Mouse (Mus musculus): ENCODE measurements around the gene Tor3a. TPM values are rescaled to one million over a fixed set of nuclear protein-coding genes. Genes with fewer than 3 reads are reported as not detected.
A peak's percentile ranks its signal among the peaks of the same experiment; 100 is the strongest.

Gene Tor3a
- polyA plus RNA-seq, 1 experiment from 2014 or later, result 7.2 TPM

DNA sequence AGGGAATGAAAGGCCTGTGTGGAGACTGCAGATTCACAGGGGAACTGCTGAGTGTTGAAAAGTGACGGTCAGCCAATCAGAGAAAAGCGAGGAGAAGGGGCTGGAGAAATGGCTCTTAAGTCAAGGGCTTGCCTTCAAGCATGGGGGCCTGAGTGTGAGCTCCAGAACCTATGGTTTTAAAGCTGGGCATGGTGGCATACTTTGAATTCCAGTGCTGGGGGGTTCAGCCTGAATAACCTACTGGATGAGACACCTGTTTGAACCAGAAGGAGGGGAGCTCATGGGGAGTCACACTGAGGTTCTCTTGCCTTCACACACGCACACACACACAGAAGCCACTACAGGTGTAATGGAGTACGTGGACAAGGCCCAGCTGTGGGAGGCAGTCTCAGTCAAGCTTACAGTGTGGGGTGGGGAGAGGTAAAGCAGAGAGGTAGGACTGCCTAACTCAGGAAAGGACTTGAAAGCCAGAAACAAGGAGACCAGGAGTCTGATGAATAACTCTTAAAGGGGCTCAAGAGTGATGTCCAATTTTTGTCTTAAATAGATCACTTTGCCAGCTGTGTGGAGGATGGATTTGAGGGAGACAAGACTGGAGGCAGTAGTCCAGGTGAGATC, 53.8 kb downstream of the Tor3a start:
- no peak overlapping the region for H3K27ac ChIP-seq
- H3K4me3 ChIP-seq, result no peak overlapping the region
- no peaks in the 10 kb centered on the region for H3K27me3 ChIP-seq (ENCODE audit: insufficient read depth, poor library complexity, severe bottlenecking)
- H3K9me3 ChIP-seq, result no peaks in the 10 kb centered on the region
- H3K36me3 ChIP-seq, result peaks cover 25% of the 10 kb centered on the region
- H3K4me1 ChIP-seq (replicated peaks), result peaks cover 36% of the 10 kb centered on the region
- DNase-seq (ENCODE audit: low spot score), result no peak
- 77% methylated on average over 4 of the region's 4 CpGs for WGBS

DNA sequence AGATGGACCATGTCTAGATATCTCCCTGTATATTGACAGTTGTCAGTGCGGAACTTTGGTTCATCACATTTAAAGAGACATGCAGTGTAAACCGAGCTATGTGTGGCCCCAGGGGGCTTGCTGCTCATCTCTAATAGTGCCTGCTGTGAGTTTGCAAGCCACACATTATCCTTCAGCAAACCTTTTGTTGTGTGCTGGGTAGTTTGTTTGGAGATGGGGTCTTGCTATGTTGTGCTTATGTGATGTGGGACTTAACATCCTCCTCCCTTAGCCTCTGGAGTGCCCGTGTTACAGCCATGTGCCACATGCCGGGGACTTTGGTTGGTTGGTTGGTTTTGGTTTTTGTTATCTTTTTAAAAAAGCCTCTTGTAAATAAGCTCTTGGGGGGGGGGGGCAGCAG, 56.3 kb downstream of the Tor3a start:
- no peak for DNase-seq (ENCODE audit: low spot score)
- Histone ChIP-seq H3K27ac (no peak overlapping the region), H3K9me3 (no peaks in the 10 kb centered on the region), H3K4me1 (replicated peaks) (peaks cover 57% of the 10 kb centered on the region), H3K27me3 (ENCODE audit: insufficient read depth, poor library complexity, severe bottlenecking) (no peaks in the 10 kb centered on the region), H3K36me3 (peaks cover 9% of the 10 kb centered on the region), H3K4me3 (no peak overlapping the region)
- WGBS, result 44% methylated on average over 4 of the region's 4 CpGs

DNA sequence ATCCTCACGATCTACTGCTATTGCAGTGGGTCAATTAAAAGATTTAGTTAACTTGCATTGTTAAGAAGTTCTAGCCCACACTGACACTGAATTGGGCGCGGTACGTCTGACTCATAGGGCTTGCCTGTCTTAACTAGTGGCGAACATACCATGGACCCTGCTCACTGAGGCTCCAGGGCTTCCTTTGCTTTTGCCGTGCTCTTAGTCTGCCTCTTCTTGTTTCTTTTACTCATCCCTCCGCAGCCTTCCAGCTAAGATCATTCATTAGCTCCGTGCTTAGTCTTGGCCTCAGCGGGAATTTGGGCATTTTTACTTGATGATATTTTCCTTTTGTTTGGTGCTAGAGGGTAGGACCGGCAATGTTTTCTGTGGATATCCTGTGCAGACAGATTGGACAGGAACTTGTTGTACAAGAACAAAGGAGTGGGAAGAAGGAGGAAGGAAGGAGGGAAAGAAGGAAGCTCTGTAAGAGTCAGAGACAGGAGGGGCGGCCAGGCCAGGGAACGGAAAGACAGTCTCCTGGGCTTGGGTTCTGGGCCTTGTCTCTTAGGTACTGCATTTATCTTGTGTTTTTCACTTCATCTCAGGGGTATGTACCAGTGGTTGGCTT, 57.1 kb downstream of the Tor3a start:
- no peak overlapping the region for H3K4me3 ChIP-seq
- no peak for DNase-seq (ENCODE audit: low spot score)

DNA sequence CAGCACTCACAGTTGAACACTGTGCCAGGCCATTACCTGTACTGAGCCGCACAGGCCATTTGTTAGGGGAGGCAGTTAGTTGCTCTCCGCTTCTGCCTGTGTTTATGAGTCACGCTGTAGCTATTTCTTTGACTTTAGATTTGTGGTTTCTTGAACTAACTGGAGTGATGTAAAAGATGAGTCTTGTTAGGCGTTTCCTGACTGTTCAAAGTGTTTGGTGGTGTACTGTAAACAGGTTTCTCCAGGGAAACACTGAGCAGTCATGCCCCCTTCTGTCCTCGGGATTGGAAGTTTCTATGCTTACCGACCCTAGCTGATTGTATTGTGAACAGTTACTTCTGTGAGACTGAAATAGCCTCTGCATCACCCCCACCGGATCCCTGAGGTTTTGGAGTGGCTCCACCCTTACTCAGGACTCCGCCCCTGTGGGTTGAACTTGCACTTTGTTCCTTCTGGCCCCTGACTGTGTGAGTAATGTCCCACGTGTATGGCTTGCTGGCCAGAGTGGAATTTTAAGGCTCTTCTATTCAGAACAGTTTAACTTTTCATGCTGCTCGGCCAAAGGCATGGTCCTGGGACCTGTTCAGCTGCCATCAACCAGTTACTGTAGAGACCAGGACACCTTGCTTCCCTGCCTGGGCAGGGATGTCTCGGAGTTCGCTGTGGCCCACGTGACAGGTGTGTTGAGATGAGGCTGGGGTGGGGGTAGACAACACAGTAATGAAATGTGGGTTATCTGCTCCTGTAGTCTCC, 58.6 kb downstream of the Tor3a start:
- Histone ChIP-seq H3K27ac (peak overlapping the region; percentile 45; the same call in 1 of the 2 replicates), H3K4me1 (replicated peaks) (peaks cover 57% of the 10 kb centered on the region), H3K4me3 (peak overlapping the region; percentile 20; the same call in 1 of the 2 replicates), H3K36me3 (peaks cover 8% of the 10 kb centered on the region), H3K9me3 (no peaks in the 10 kb centered on the region), H3K27me3 (ENCODE audit: insufficient read depth, poor library complexity, severe bottlenecking) (no peaks in the 10 kb centered on the region)
- WGBS, result 29% methylated on average over 13 of the region's 13 CpGs
- DNase-seq (ENCODE audit: low spot score), result peak; percentile 25

More for the DNA sequence above, 57.1 kb downstream of the Tor3a start:
- Histone ChIP-seq H3K27me3 (ENCODE audit: insufficient read depth, poor library complexity, severe bottlenecking) (no peaks in the 10 kb centered on the region), H3K4me1 (replicated peaks) (peaks cover 57% of the 10 kb centered on the region), H3K36me3 (peaks cover 2% of the 10 kb centered on the region; the same call in 1 of the 2 replicates), H3K9me3 (no peaks in the 10 kb centered on the region), H3K27ac (peak overlapping the region; percentile 45; the same call in 1 of the 2 replicates)
- WGBS, result 45% methylated on average over 12 of the region's 12 CpGs

DNA sequence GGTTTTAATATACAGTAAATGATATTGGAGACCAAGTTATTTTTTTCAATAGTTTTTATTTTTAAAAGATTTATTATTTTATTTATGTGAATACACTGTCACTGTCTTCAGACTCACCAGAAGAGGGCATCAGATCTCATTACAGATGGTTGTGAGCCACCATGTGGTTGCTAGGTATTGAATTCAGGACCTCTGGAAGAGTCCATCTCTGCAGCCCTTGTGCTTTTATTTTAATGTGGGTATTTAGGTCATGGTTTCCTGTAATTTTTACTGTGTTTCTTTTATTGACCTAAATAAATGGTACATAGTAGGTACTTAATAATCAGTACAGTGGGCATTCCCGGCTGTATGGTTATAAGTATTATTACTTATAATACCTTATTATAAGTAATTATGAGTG, 59.4 kb downstream of the Tor3a start:
- Histone ChIP-seq H3K36me3 (peaks cover 8% of the 10 kb centered on the region), H3K27me3 (ENCODE audit: insufficient read depth, poor library complexity, severe bottlenecking) (no peaks in the 10 kb centered on the region), H3K4me1 (replicated peaks) (peaks cover 51% of the 10 kb centered on the region), H3K27ac (no peak overlapping the region), H3K9me3 (no peaks in the 10 kb centered on the region), H3K4me3 (no peak overlapping the region)
- WGBS, result 95% methylated on average over 1 of the region's 1 CpGs
- no peak for DNase-seq (ENCODE audit: low spot score)

DNA sequence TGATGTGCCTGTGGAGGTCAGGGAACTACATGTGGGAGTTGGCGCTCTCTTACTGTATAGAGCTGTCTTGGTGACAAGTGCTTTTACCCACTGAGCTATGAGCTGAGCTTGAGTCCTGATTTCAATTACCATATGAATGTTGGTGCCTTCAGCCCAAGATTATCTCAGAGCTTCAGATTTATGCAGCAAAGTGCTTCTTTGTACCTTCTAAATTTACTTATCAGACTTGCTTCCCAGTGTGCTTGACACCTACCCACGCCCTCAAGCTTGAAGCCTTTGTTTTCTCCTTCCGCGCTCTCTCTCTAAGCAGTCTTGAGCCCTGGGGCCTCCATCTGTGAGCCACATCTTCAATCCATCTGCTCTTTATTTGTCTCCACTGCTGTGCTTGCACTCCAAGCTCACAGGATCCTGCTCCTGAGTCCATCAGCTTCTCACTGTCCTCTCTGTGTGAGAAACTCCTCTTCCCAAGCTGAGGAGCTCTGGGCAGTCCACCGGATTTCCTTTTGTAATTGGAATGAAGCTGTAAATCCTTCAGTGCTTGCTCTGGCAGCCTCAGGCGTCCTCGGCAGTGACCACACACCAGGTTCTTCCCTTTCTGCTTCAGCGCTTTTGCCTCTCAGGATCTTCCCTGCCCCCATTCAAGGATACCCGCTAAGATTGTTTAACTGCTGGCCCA, 60.2 kb downstream of the Tor3a start:
- Histone ChIP-seq H3K36me3 (peaks cover 8% of the 10 kb centered on the region), H3K27me3 (ENCODE audit: insufficient read depth, poor library complexity, severe bottlenecking) (no peaks in the 10 kb centered on the region), H3K9me3 (no peaks in the 10 kb centered on the region), H3K4me1 (replicated peaks) (peaks cover 57% of the 10 kb centered on the region), H3K27ac (peak overlapping the region; percentile 87), H3K4me3 (peak overlapping the region; percentile 28)
- DNase-seq (ENCODE audit: low spot score), result peak; percentile 69
- WGBS, result 4% methylated on average over 9 of the region's 9 CpGs

DNA sequence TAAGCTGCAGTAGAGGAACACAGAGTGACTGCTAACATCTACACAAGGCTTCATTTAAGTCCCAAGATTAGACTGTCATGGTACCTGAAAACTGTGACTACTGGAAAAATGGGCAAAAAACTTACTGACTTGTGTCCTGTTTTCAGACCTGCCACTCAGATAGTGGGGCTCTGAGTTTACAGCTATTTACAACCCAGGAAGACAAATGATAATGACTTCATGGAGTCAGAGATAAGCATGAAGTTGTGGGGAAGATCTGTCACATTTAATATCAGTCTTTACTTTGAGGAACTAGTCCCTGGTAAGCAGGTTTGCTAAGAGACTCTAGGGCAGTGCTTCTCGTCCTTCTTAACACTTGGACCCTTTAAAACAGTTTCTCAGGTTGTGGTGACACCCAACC, 63.9 kb downstream of the Tor3a start:
- Histone ChIP-seq H3K9me3 (no peaks in the 10 kb centered on the region), H3K27me3 (ENCODE audit: insufficient read depth, poor library complexity, severe bottlenecking) (no peaks in the 10 kb centered on the region), H3K27ac (no peak overlapping the region), H3K36me3 (peaks cover 8% of the 10 kb centered on the region), H3K4me3 (no peak overlapping the region), H3K4me1 (replicated peaks) (peaks cover 31% of the 10 kb centered on the region)
- no peak for DNase-seq (ENCODE audit: low spot score)
- WGBS, result 90% methylated on average over 1 of the region's 1 CpGs

DNA sequence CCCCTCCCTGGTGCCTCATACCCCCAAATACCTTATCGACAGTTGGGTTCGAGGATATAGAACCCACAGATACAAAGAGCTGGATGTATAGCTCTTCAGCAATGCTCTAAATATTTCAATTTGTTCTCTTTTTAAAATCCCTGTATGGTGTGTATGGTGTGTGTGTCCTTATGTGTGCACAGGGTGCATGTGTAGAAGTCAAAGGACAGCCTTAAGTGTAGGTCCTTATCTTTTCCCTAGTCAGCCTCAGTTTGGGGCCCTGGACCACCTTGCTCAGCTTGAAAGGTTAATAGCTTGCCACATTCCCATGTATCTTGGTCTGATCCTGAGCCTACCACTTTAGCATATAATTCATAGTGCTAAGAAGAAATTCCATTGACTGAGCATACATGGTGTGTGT, 65.7 kb downstream of the Tor3a start:
- Histone ChIP-seq H3K9me3 (no peaks in the 10 kb centered on the region), H3K27me3 (ENCODE audit: insufficient read depth, poor library complexity, severe bottlenecking) (no peaks in the 10 kb centered on the region), H3K4me3 (no peak overlapping the region), H3K4me1 (replicated peaks) (peaks cover 21% of the 10 kb centered on the region), H3K27ac (no peak overlapping the region), H3K36me3 (peaks cover 8% of the 10 kb centered on the region)
- no peak for DNase-seq (ENCODE audit: low spot score)
- 87% methylated on average over 2 of the region's 2 CpGs for WGBS

DNA sequence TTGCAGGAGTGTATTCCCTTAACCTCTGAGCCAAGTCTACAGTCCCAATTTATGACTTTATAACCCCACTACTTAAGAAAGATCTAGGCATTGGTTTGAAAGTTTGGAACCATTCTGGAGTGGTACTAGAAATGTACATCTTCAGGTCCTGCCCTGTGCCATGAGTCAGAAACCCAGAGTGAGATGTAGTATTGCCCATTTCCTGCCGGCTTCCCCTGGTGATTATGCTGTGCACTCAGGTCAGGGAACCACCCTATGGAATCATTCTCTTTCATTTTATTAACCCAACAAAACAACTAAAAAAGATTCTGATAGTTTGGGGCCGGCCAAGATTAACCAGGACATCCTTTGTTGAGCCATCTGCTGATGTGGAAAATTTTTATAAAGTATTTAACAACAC, 68.2 kb downstream of the Tor3a start:
- H3K4me1 ChIP-seq (replicated peaks), result peaks cover 20% of the 10 kb centered on the region

DNA sequence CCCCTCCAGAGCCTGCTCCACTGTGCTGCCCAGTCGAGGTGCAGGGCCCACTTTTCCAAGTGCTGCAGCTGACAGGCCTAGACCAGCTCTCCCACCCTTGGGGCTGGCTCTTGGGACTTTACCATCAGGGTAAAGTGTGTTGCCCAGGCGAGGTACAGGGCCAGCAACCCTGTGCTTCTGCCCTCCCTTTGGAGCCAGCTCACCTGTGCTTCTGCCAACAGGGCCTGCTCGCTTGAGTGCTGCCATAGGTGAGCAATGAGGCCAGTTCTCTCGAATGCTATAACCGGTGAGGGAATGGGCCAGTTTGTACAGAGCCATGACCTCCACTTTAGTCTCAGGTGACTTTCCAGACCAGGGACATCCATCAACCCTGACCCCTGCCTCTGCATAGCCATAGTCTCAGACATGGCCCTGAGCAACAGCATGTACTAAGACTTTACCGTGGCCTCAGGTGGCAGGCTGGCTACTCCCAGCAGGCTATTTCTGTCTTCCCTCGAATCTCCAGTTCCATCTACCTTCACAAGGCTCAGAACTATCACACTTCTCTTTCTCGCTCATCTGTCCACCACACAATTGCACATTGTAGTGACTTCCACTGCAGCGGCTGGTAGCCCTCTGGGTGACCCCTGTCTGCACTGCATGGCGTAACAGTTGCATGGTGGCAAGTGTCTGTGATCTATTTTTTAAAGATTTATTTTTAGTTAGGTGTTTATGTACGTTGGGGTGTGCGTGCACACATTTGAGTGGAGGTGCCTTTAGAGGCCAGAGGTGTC, 68.9 kb downstream of the Tor3a start:
- Histone ChIP-seq H3K27me3 (ENCODE audit: insufficient read depth, poor library complexity, severe bottlenecking) (no peaks in the 10 kb centered on the region), H3K36me3 (no peaks in the 10 kb centered on the region), H3K4me3 (no peak overlapping the region), H3K27ac (peak overlapping the region; percentile 53; the same call in 1 of the 2 replicates), H3K9me3 (no peaks in the 10 kb centered on the region), H3K4me1 (replicated peaks) (peaks cover 20% of the 10 kb centered on the region)
- WGBS, result 83% methylated on average over 12 of the region's 12 CpGs
- no peak for DNase-seq (ENCODE audit: low spot score)

More for the DNA sequence above, 68.2 kb downstream of the Tor3a start:
- Histone ChIP-seq H3K4me3 (no peak overlapping the region), H3K36me3 (no peaks in the 10 kb centered on the region), H3K27me3 (ENCODE audit: insufficient read depth, poor library complexity, severe bottlenecking) (no peaks in the 10 kb centered on the region), H3K9me3 (no peaks in the 10 kb centered on the region), H3K27ac (no peak overlapping the region)
- WGBS, result 93% methylated on average over 2 of the region's 2 CpGs
- no peak for DNase-seq (ENCODE audit: low spot score)
